Mouse (Mus musculus): Measurements from ENCODE around the gene Rbm14. TPM values are rescaled to one million over a fixed set of nuclear protein-coding genes. Genes with fewer than 3 reads are reported as not detected.
A peak's percentile ranks its signal among the peaks of the same experiment; 100 is the strongest.
"Not testable (repeated sequence)": the region's sequence is repeated elsewhere in the genome, so short reads cannot be mapped to it uniquely, and the experiment has no call there.

Rbm14 gene
- polyA plus RNA-seq, 1 experiment from 2014 or later: 75.9 TPM

DNA sequence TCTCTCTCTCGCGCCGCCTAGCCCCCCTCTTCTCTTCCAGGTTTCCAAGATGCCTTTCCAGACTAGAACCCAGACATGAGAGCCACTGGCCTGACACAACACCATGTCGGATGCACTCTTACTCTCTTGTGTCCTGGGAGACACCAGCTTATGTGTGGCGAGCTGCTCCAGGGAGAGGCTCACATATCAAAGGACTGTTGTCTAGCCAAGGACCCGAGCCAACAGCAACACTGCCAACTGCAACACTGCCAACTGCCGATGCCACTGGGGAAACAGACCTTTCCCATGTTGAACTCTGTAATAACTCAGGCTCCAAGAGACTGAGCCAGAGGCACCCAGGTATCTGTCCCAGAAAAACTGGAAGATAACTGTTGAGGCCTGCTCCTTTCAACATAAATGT, 17.7 kb upstream of the Rbm14 start:
- H3K9ac ChIP-seq (replicated peaks; ENCODE audit: low read depth, low read length): no peak overlapping the region
- ATAC-seq (ENCODE audit: insufficient number of reproducible peaks, insufficient read depth, low FRiP score, low read depth): no peak
- peaks cover 11% of the 10 kb centered on the region for H3K36me3 ChIP-seq (ENCODE audit: control insufficient read depth, insufficient read depth, low read length)
- no peaks in the 10 kb centered on the region for H3K4me1 ChIP-seq (ENCODE audit: control insufficient read depth, insufficient read depth, low read length)
- WGBS: 62% methylated on average over 7 of the region's 7 CpGs
- H3K27ac ChIP-seq (ENCODE audit: low read length): no peak overlapping the region
- no peaks in the 10 kb centered on the region for H3K27me3 ChIP-seq (ENCODE audit: control insufficient read depth, insufficient read depth, low read length)
- H3K4me3 ChIP-seq (ENCODE audit: low read depth, low read length): no peak overlapping the region
- no peak overlapping the region for H3K4me2 ChIP-seq (replicated peaks; ENCODE audit: low read depth, low read length)
- no peaks in the 10 kb centered on the region for H3K9me3 ChIP-seq (ENCODE audit: control insufficient read depth, low read depth, low read length)

DNA sequence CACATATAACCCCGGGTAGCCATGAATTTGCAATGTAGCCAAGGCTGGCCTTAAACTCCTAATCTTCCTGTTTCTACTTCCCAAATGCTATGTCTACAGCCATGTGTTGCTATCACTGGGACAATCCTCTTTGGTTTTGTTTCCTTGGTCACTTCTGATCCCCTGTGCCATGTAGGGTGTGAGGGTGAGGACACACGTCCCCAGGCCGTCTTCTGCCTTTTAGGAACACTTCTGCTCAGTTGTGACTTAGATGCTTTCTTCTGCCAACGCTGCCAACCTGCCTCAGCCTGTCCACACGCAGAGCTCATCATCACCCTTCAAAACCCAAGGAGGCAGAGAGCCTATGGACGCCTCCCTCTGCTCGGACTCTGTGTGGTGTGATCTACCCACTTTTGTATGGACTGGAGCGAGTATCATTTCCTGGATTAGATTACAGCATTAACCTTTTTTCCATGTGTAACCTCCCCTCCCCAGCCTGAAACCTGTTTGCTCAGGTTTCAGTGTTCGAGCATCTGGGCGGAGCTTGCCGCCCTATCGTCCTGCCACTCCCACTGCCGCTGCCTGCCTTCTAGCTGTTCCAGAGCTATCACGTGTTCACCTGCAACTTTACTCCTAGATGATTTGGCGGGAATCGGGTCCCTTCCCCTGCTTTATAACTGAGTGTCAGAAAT, 17.1 kb upstream of the Rbm14 start:
- no peaks in the 10 kb centered on the region for H3K4me1 ChIP-seq (ENCODE audit: control insufficient read depth, insufficient read depth, low read length)
- no peaks in the 10 kb centered on the region for H3K27me3 ChIP-seq (ENCODE audit: control insufficient read depth, insufficient read depth, low read length)
- no peaks in the 10 kb centered on the region for H3K9me3 ChIP-seq (ENCODE audit: control insufficient read depth, low read depth, low read length)
- H3K27ac ChIP-seq (ENCODE audit: low read length): no peak overlapping the region
- H3K36me3 ChIP-seq (ENCODE audit: control insufficient read depth, insufficient read depth, low read length): peaks cover 11% of the 10 kb centered on the region
- no peak overlapping the region for H3K9ac ChIP-seq (replicated peaks; ENCODE audit: low read depth, low read length)
- H3K4me3 ChIP-seq (ENCODE audit: low read depth, low read length): no peak overlapping the region
- WGBS: 45% methylated on average over 16 of the region's 16 CpGs
- H3K4me2 ChIP-seq (replicated peaks; ENCODE audit: low read depth, low read length): no peak overlapping the region
- ATAC-seq (ENCODE audit: insufficient number of reproducible peaks, insufficient read depth, low FRiP score, low read depth): peak; percentile 75; the same call in 1 of the 2 replicates

DNA sequence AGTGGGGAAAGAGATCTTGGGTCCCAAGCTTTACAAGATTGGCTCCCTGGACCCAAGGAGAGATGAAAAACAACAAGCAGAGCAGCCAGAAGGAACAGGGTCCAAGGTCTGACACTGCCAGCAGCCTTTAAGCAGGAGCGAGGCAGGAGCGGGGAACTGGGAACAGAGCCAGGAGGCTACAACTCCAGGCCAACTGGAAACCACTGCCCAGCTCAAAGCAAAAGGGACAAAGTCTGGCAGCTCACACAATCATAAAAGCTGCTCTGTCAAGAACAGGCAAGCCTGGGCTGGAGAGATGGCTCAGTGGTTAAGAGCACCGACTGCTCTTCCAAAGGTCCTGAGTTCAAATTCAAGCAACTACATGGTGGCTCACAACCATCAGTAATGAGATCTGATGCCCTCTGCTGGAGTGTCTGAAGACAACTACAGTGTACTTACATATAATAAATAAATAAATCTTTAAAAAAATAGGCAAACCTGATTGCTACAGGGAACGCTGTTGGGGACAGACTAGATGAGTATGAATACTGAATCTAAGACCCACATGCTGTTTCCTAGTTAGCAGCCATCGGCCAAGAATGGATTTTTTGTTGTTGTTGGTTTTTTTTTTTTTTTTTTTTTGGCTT, 9.4 kb upstream of the Rbm14 start:
- 75% methylated on average over 5 of the region's 5 CpGs for WGBS
- H3K4me1 ChIP-seq (ENCODE audit: control insufficient read depth, insufficient read depth, low read length): no peaks in the 10 kb centered on the region
- H3K27me3 ChIP-seq (ENCODE audit: control insufficient read depth, insufficient read depth, low read length): no peaks in the 10 kb centered on the region
- no peak overlapping the region for H3K9ac ChIP-seq (replicated peaks; ENCODE audit: low read depth, low read length)
- peaks cover 3% of the 10 kb centered on the region; the same call in 1 of the 2 replicates for H3K36me3 ChIP-seq (ENCODE audit: control insufficient read depth, insufficient read depth, low read length)
- no peak overlapping the region for H3K4me3 ChIP-seq (ENCODE audit: low read depth, low read length)
- H3K9me3 ChIP-seq (ENCODE audit: control insufficient read depth, low read depth, low read length): no peaks in the 10 kb centered on the region
- ATAC-seq (ENCODE audit: insufficient number of reproducible peaks, insufficient read depth, low FRiP score, low read depth): peak; percentile 14; the same call in 1 of the 2 replicates
- no peak overlapping the region for H3K4me2 ChIP-seq (replicated peaks; ENCODE audit: low read depth, low read length)
- H3K27ac ChIP-seq (ENCODE audit: low read length): no peak overlapping the region

DNA sequence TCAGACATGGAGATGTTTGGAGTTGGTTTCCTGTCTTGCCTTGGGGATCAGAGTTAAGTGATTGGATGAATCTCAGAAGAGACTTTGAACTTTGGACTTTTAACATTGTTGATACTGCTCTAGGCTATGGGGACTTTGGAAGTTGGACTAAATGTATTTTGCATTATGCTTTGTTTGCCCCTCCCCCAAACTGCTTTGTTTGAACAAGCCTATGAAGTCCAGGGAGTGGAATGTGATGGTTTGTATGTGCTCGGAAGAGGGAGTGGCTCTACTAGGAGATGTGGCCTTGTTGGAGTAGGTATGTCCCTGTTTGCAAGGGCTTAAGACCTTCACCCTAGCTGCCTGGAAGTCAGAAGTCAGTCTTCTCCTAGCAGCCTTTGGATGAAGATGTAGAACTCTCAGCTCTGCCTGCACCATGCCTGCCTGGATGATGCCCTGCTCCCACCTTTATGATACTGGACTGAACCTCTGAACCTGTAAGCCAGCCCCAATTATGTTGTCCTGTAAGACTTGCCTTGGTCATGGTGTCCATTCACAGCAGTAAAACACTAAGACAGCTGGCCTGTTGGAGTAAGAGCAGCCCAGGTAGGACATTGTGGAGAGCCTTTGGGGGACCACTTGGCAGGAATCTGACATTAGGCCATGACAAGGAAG, 5.9 kb upstream of the Rbm14 start:
- Histone ChIP-seq H3K4me3 (ENCODE audit: low read depth, low read length) (no peak overlapping the region), H3K4me1 (ENCODE audit: control insufficient read depth, insufficient read depth, low read length) (no peaks in the 10 kb centered on the region), H3K9ac (replicated peaks; ENCODE audit: low read depth, low read length) (no peak overlapping the region), H3K4me2 (replicated peaks; ENCODE audit: low read depth, low read length) (no peak overlapping the region), H3K9me3 (ENCODE audit: control insufficient read depth, low read depth, low read length) (no peaks in the 10 kb centered on the region), H3K27me3 (ENCODE audit: control insufficient read depth, insufficient read depth, low read length) (no peaks in the 10 kb centered on the region), H3K36me3 (ENCODE audit: control insufficient read depth, insufficient read depth, low read length) (no peaks in the 10 kb centered on the region), H3K27ac (ENCODE audit: low read length) (no peak overlapping the region)
- WGBS: 36% methylated on average over 1 of the region's 1 CpGs
- ATAC-seq (ENCODE audit: insufficient number of reproducible peaks, insufficient read depth, low FRiP score, low read depth): peak; percentile 49; the same call in 1 of the 2 replicates

DNA sequence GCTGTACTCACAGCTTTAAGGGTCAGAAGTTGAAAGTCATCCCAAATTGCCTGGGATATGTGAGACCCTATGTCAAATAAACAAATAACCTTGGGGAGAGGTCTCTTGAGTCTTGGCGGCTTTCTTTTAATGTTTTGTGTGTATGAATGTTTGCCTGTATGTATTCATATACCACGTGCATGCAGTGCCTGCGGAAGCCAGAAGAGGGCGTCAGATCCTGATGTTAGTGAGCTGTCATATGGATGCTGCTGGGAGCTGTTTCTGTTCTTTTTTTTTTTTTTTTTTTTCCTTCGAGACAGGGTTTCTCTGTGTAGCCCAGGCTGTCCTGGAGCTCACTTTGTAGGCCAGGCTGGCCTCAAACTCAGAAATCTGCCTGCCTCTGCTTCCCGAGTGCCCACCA, 1.6 kb upstream of the Rbm14 start:
- H3K9me3 ChIP-seq (ENCODE audit: control insufficient read depth, low read depth, low read length): no peaks in the 10 kb centered on the region
- H3K4me2 ChIP-seq (replicated peaks; ENCODE audit: low read depth, low read length): no peak overlapping the region
- H3K27ac ChIP-seq (ENCODE audit: low read length): no peak overlapping the region
- 82% methylated on average over 6 of the region's 6 CpGs for WGBS
- H3K27me3 ChIP-seq (ENCODE audit: control insufficient read depth, insufficient read depth, low read length): no peaks in the 10 kb centered on the region
- no peak overlapping the region for H3K4me3 ChIP-seq (ENCODE audit: low read depth, low read length)
- H3K4me1 ChIP-seq (ENCODE audit: control insufficient read depth, insufficient read depth, low read length): peaks cover 11% of the 10 kb centered on the region
- no peaks in the 10 kb centered on the region for H3K36me3 ChIP-seq (ENCODE audit: control insufficient read depth, insufficient read depth, low read length)
- no peak overlapping the region for H3K9ac ChIP-seq (replicated peaks; ENCODE audit: low read depth, low read length)
- no peak for ATAC-seq (ENCODE audit: insufficient number of reproducible peaks, insufficient read depth, low FRiP score, low read depth)

DNA sequence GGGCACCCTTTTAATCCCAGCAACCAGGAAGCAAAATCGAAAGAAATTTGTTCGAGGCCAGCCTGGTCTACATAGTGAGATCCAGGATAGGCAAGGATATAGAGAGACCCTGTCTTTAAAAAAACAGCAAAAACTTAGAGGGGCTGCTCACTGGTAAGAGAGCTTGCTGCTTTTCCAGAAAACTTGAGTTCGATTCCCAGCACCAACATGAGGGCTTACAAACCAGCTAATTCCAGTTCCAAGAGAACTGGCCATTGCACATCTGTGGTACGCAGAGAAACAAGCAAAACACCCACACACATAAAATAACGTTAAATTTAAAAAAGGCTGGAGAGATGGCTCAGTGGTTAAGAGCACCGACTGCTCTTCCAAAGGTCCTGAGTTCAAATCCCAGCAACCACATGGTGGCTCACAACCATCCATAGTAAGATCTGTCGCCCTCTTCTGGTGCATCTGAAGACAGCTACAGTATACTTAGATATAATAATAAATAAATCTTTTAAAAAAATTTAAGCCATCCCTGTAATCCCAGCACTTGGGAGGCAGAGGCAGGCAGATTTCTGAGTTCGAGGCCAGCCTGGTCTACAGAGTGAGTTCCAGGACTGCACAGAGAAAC, 1.0 kb upstream of the Rbm14 start:
- Histone ChIP-seq H3K27ac (ENCODE audit: low read length) (peak overlapping the region; percentile 95), H3K4me2 (replicated peaks; ENCODE audit: low read depth, low read length) (peak overlapping the region; percentile 46), H3K4me3 (ENCODE audit: low read depth, low read length) (peak overlapping the region; percentile 93), H3K4me1 (ENCODE audit: control insufficient read depth, insufficient read depth, low read length) (peaks cover 11% of the 10 kb centered on the region), H3K9ac (replicated peaks; ENCODE audit: low read depth, low read length) (peak overlapping the region; percentile 71; the same call in 1 of the 2 replicates)
- ATAC-seq (ENCODE audit: insufficient number of reproducible peaks, insufficient read depth, low FRiP score, low read depth); H3K27me3 ChIP-seq (ENCODE audit: control insufficient read depth, insufficient read depth, low read length); H3K36me3 ChIP-seq (ENCODE audit: control insufficient read depth, insufficient read depth, low read length); H3K9me3 ChIP-seq (ENCODE audit: control insufficient read depth, low read depth, low read length): not testable (repeated sequence)
- WGBS: 77% methylated on average over 8 of the region's 8 CpGs

DNA sequence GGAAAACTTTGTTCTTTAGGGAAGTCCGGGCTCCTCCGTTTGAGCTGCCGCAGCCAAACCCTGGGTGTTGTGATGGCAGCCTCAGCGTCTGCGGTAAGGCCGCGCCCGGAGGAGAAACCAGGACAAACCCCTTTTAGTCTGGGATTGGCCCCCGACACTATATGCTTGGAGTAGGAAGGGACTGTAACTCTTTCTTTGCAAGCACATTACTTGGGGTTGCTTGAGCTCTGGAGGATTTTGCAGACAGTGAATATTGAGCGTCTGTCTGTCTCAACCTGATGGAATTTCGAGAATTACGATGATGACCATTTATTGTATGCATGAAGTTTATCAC, 442 bp upstream of the Rbm14 start:
- 3% methylated on average over 12 of the region's 12 CpGs for WGBS
- ATAC-seq (ENCODE audit: insufficient number of reproducible peaks, insufficient read depth, low FRiP score, low read depth): no peak; the same call in 1 of the 2 replicates

DNA sequence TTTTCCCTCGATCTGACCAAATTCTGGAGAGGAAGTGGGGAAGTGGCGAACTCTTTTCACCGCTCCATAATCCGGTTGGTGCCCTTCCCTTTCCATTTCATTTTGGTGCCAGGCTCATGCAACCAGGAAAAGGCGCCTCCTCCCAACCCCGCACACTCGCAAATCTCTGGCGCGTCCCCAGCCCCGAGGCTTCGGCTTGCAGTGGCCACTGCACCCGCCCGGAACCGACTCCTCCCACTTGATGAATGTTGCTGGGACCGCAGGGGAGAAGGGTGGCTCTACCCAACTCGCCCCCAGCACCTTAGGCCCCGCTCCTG, 730 bp downstream of the Rbm14 start:
- Histone ChIP-seq H3K27ac (ENCODE audit: low read length) (peak overlapping the region; percentile 95), H3K4me2 (replicated peaks; ENCODE audit: low read depth, low read length) (peak overlapping the region; percentile 91), H3K36me3 (ENCODE audit: control insufficient read depth, insufficient read depth, low read length) (no peaks in the 10 kb centered on the region), H3K27me3 (ENCODE audit: control insufficient read depth, insufficient read depth, low read length) (no peaks in the 10 kb centered on the region), H3K4me3 (ENCODE audit: low read depth, low read length) (peak overlapping the region; percentile 93), H3K9me3 (ENCODE audit: control insufficient read depth, low read depth, low read length) (no peaks in the 10 kb centered on the region), H3K4me1 (ENCODE audit: control insufficient read depth, insufficient read depth, low read length) (peaks cover 11% of the 10 kb centered on the region), H3K9ac (replicated peaks; ENCODE audit: low read depth, low read length) (peak overlapping the region; percentile 76)
- ATAC-seq (ENCODE audit: insufficient number of reproducible peaks, insufficient read depth, low FRiP score, low read depth): no peak
- WGBS: under 1% methylated on average over 17 of the region's 17 CpGs

More for the DNA sequence above, 442 bp upstream of the Rbm14 start:
- Histone ChIP-seq H3K9ac (replicated peaks; ENCODE audit: low read depth, low read length) (peak overlapping the region; percentile 71), H3K9me3 (ENCODE audit: control insufficient read depth, low read depth, low read length) (no peaks in the 10 kb centered on the region), H3K36me3 (ENCODE audit: control insufficient read depth, insufficient read depth, low read length) (no peaks in the 10 kb centered on the region), H3K27ac (ENCODE audit: low read length) (peak overlapping the region; percentile 95), H3K4me3 (ENCODE audit: low read depth, low read length) (peak overlapping the region; percentile 93), H3K4me2 (replicated peaks; ENCODE audit: low read depth, low read length) (peak overlapping the region; percentile 46), H3K4me1 (ENCODE audit: control insufficient read depth, insufficient read depth, low read length) (peaks cover 11% of the 10 kb centered on the region), H3K27me3 (ENCODE audit: control insufficient read depth, insufficient read depth, low read length) (no peaks in the 10 kb centered on the region)

All from stomach, embryonic 14.5 days (tissue).